Mouse (Mus musculus) CH12.LX (cell line): Measurements from ENCODE around the gene Pawr.

Experiments
- CHD2 ChIP-seq: IDR thresholded peaks from 2 replicates; pipeline ENCODE4 v1.6.1; 2011; ENCODE audit warnings: low read length, improper control_type of control experiment
- CTCF ChIP-seq, 2 experiments: IDR thresholded peaks in 1 of 2; conservative IDR thresholded peaks in 1 of 2; 2 replicates each; pipeline ENCODE4 v1.5.1; 2011 to 2012; ENCODE audit warnings: low read depth in 2 of 2, low read length in 2 of 2, improper control_type of control experiment in 1 of 2, inconsistent platforms in 1 of 2, mild to moderate bottlenecking in 1 of 2, moderate library complexity in 1 of 2
- EP300 ChIP-seq: IDR thresholded peaks from 2 replicates; pipeline ENCODE4 v1.6.1; 2011; ENCODE audit warnings: low read length, improper control_type of control experiment
- ETS1 ChIP-seq: conservative IDR thresholded peaks from 2 replicates; pipeline ENCODE4 v1.6.1; 2012; ENCODE audit warnings: low read depth, mild to moderate bottlenecking, inconsistent platforms, low read length, improper control_type of control experiment, moderate library complexity
- IRF4 ChIP-seq: IDR thresholded peaks from 2 replicates; pipeline ENCODE4 v1.6.1; 2014; ENCODE audit warnings: low read depth, mild to moderate bottlenecking, inconsistent platforms, low read length, improper control_type of control experiment
- MAFK ChIP-seq: IDR thresholded peaks from 2 replicates; pipeline ENCODE4 v1.6.1; 2011; ENCODE audit warnings: low read length, improper control_type of control experiment; ENCODE audit not compliant: insufficient replicate concordance
- MYC ChIP-seq: IDR thresholded peaks from 2 replicates; pipeline ENCODE4 v1.6.1; 2011; ENCODE audit warnings: low read depth, mild to moderate bottlenecking, improper control_type of control experiment, low read length
- POLR2A ChIP-seq: IDR thresholded peaks from 2 replicates; pipeline ENCODE4 v1.6.1; 2011; ENCODE audit warnings: low read depth, mild to moderate bottlenecking, improper control_type of control experiment, low read length
- TCF12 ChIP-seq: IDR thresholded peaks from 2 replicates; pipeline ENCODE4 v1.6.1; 2014; ENCODE audit warnings: low read depth, mild to moderate bottlenecking, inconsistent platforms, low read length, improper control_type of control experiment
- USF1 ChIP-seq: IDR thresholded peaks from 2 replicates; pipeline ENCODE4 v1.6.1; 2014; ENCODE audit warnings: low read depth, mild to moderate bottlenecking, inconsistent platforms, low read length, improper control_type of control experiment

DNA sequence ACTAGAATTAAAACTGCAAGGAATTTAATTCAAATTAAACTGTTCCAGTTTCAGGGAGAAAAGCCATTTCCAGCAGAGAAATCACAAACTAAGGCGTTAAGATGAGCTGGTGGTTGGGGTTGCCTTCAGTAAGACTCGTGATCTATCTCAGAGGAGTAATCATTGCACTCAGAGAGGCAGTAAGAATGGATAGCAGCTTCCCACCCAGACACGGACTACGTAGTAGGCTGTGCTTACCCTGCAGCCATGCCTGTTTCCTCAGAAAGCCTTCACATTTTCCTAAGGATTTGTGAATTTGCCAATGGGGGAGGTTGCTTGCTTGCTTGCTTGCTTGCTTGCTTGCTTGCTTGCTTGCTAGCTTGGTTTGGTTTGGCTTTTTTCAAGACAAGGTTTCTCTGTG, 47.5 kb upstream of the Pawr start:
- TF ChIP-seq TCF12: no peak
- TF ChIP-seq CTCF (conservative IDR thresholded peaks at IDR 0.05 in 1 of 2, IDR thresholded peaks at IDR 0.05 in 1 of 2; ENCODE audit: low read depth in 2 of 2, low read length in 2 of 2): no peak
- no peak for TF ChIP-seq USF1
- TF ChIP-seq CHD2: no peak
- TF ChIP-seq MAFK: no peak
- TF ChIP-seq POLR2A: no peak
- no peak for TF ChIP-seq EP300
- no peak for TF ChIP-seq IRF4
- TF ChIP-seq ETS1: no peak
- TF ChIP-seq MYC: no peak
